Mouse (Mus musculus): ENCODE measurements around the gene Atp2c1.

DNA sequence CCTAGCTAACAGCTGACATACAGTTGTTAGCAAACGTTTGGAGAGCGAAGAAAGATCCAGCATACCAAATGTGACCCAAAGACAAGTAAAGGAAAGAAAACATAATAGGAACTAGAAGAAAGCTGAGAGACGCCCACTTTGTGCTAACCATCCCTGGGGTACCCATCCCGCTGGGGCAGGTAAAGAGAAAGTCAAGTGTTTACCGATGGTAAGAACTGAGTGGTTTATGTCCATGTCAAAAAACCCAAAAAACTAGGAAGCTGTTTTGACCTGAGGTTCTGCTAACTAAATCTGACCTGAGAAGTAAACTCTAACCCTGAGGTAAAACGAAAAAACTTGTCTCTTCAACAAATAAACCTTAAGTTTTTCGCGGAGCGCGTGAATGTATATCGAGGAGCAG lies 132.4 kb downstream of the Atp2c1 start:
- TF ChIP-seq CTCF (IDR thresholded peaks at IDR 0.05; ENCODE audit: low read depth) (no peak), EP300 (optimal IDR thresholded peaks at IDR 0.05) (no peak)
